Mouse (Mus musculus) left cerebral cortex, postnatal 14 days (tissue): ENCODE results near the gene Nkx2-2. TPM values are rescaled to one million over a fixed set of nuclear protein-coding genes. Genes with fewer than 3 reads are reported as not detected.

ENCODE experiments used
- DNase-seq, 2 experiments: peaks; one replicate each; pipeline ENCODE4 v3.0.0; 2021 to 2022; ENCODE audit warnings: low spot score in 2 of 2, mixed read lengths in 1 of 2
- intact Hi-C: fragments of 180-260 bp; cut with DNase I; formaldehyde crosslinking; loops from one replicate; pipeline ENCODE4 v1.15.1; 2025
- long read RNA-seq, 2 experiments: library from polyadenylated mRNA; stranded (forward); transcript quantifications; one replicate each; pipeline ENCODE4 v2.0.0; 2021
- total RNA-seq, 2 experiments: library from RNA; stranded (reverse); gene quantifications; 2 replicates each; pipeline ENCODE4 v1.2.3; 2021

Nkx2-2 gene
- 10 to 100 TPM in 1 of 2 experiments, 1 to 10 TPM in 1; 9.5 to 11.1 TPM for total RNA-seq
- long read RNA-seq, experiment 1, partial matches to known transcripts: 1 of 4 reads
- long read RNA-seq, experiment 1, other reads (novel, unspliced or antisense): 1 of 4 reads
- long read RNA-seq, experiment 2, partial matches to known transcripts: 0 of 2 reads
- long read RNA-seq, experiment 2, other reads (novel, unspliced or antisense): 1 of 2 reads

DNA sequence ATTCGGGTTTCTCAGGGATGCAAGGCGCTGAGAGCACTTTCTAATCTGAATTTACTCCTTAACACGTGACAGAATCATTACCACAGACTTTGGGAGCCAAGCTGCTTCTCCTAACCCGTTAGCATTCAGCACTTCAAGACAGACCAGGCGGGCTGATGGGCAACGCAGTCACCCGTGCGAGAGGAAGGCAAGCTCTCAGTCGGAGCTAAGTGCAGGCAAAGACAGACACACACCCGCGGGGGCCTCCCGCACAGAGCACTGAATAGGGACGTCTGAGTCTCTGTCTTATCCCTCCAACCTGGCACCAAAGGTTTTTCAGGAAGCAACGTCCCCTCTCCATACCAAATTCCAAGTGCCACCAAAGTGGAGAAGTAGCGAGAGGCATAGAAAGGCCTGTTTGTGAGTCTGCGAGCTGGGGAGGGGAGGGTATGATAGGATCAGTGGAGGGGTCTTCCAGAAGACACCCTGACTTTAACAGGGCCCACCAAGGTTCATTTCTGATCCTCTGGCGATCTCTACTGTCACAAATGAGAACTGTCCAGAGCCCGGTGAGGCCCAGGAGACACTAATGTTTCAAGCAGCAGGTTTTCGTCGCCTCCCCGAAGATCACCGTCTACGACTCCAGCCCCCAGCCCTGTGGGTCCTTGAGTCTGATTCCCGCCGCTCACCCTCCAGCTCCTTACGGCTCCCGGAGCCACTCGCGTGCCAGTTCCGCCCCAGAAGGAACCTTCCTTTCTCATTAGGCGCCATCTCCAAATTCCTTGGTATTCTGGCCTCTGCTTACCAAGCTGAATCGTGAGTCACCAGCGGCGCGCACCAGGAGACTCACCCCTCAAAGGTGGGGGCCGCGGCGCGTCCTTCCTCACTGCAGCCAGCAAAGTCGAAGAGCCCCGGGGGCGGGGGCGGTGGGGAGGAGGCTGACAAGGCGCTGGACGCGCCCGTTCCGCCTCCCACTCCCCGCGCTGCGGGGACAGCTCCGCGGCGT lies at the start of gene Nkx2-2:
Gene Nkx2-2 (minus strand): TSS at position 973 of the 985 bp plus-strand sequence.
- DNase-seq: no peak
- intact Hi-C loops: loop anchor here (5.0 kb wide), 1 partner anchor 106 kb away; the partner anchor contains the start of gene Nkx2-4

DNA sequence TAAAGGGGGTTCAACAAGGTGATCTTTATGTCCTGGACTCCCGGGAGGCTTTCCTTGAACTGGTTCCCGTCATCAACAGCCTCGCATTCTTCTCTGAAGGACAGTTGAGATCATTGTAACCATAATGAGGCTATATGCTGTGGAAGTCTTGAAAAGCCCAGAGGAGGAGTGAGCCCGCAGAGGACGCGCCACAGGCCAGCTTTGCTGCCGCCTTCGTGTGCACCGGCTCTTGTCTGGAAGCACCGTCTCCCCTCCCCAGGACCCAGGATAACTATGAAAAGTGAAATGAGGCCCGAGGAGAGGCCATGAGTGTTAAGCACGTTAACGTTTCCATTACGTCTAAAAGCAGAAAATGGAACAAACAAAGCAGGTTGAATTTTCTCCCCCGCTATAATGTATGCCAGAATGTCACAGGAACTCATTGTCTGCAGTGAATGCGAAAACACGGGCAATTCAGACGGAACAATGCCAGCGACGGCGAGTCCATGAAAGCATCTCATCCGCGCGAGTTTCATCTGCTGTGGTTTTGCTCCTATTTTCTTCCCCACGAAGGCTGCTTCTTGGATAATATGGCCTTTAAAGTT lies 41.8 kb upstream of the Nkx2-2 start:
- intact Hi-C loops: no loop called here
- DNase-seq: no peak

- DNase-seq: no peak
- intact Hi-C loops: no loop called here
Observed at GRCm38 (mm10) chr2:147231175-147231574, 37.1 kb upstream of the Nkx2-2 start.

- DNase-seq: no peak
- intact Hi-C loops: loop anchor here (2.0 kb wide), 1 partner anchor 52 kb away; no protein-coding TSS in a partner anchor
Observed at GRCm38 (mm10) chr2:147205076-147205615, 11.1 kb upstream of the Nkx2-2 start.

DNA sequence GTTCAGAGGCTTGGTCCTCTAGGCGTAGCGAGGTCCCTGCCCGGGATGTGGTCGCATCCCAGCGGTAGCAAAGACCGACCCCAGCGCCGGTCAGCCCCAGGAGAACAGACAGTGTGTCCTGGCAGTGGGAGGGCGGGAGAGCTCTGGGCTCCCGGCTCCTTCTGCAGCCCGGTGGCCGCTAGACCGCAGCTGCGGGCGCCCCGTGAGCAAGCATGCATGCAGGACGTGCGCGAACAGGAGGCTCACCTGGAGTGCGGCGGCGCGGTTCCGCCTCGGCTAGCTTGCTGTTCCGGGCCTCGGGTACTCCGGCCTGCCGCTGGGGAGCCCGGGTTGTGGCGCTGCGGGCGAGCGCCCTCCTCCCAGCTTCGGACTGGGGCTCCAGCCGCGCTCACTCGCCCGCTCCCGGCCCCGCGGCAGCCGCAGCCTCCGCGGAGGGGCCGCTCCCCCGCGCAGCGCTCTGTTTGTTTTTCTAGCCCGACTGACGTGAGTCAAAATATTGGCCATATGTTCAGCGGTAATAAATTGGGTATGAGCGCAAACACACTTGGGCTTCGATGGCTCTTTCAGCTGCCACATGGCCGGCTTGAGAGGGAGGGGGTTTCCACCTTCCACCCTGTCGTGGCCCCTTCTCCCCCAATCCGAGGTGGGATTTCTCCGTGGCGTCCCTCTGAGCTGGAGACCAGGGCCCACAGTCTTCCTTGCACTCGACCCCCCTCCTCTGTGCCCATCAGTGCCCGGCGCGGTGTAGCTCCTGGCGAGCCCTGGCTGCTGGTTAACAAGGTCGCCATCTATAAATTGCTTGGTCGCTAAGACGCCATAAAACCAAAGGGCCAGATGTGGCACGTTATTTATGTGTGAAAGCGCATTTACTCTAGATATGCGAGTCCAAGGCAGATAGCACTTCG lies 920 bp upstream of the Nkx2-2 start:
- intact Hi-C loops: loop anchor here (5.0 kb wide), 2 partner anchors 108 to 112 kb away; partner anchors contain the start of gene Nkx2-4
- DNase-seq: no peak

GRCm38 (mm10) chr2:147192731-147193130 lies 1.3 kb downstream of the Nkx2-2 start:
- intact Hi-C loops: loop anchor here (5.0 kb wide), 1 partner anchor 105 kb away; the partner anchor contains the start of gene Nkx2-4
- DNase-seq: no peak

DNA sequence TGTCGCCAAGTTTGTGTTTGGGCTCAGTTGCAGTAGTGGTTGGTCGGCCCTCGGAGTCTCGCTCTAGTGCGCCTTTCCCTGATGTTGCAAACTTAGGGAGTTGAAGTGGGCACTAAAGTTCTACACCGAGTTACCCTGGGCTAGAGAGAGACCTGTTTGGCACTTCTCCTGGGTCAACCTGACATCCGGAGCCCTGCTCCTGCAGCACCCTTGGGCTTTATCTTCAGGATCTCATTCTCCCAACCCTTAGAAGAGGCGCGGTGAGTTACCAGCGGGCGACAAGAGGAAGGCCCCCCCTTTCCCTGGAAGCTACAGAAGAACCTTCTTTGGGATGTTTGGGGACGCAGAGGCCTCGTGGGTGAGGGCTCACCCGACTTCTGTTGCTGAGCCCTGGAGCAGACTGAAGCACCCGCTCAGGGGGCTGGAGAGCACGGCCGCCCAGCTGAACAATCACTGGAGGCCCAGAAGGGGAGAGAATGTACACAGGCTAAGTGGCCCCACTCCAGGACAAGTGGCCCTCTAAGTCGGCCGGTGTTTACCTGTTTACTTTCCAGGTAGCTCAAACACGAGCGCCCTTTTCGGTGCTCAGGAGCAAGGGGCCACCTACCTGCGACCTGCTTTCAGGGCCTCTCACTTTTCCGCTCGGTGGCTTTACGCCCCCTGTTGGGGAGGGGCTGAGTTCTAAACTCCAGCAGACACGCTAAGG lies 3.6 kb downstream of the Nkx2-2 start:
- DNase-seq: no peak
- intact Hi-C loops: loop anchor here (5.0 kb wide), 1 partner anchor 103 kb away; the partner anchor contains the start of gene Nkx2-4

GRCm38 (mm10) chr2:147189546-147190315 lies 4.3 kb downstream of the Nkx2-2 start:
- intact Hi-C loops: loop anchor here (5.0 to 10.0 kb wide), 3 partner anchors 102 to 845 kb away; partner anchors contain the start of gene Nkx2-4
- no peak for DNase-seq

- DNase-seq: no peak
- intact Hi-C loops: loop anchor here (10.0 kb wide), 2 partner anchors 464 to 846 kb away; no protein-coding TSS in a partner anchor
Observed at GRCm38 (mm10) chr2:147188871-147189545, 5.0 kb downstream of the Nkx2-2 start.

GRCm38 (mm10) chr2:147188074-147188700 lies 5.9 kb downstream of the Nkx2-2 start:
- DNase-seq: peak in 1 of 2 experiments; percentile 6
- intact Hi-C loops: loop anchor here (10.0 kb wide), 2 partner anchors 463 to 847 kb away; no protein-coding TSS in a partner anchor

DNA sequence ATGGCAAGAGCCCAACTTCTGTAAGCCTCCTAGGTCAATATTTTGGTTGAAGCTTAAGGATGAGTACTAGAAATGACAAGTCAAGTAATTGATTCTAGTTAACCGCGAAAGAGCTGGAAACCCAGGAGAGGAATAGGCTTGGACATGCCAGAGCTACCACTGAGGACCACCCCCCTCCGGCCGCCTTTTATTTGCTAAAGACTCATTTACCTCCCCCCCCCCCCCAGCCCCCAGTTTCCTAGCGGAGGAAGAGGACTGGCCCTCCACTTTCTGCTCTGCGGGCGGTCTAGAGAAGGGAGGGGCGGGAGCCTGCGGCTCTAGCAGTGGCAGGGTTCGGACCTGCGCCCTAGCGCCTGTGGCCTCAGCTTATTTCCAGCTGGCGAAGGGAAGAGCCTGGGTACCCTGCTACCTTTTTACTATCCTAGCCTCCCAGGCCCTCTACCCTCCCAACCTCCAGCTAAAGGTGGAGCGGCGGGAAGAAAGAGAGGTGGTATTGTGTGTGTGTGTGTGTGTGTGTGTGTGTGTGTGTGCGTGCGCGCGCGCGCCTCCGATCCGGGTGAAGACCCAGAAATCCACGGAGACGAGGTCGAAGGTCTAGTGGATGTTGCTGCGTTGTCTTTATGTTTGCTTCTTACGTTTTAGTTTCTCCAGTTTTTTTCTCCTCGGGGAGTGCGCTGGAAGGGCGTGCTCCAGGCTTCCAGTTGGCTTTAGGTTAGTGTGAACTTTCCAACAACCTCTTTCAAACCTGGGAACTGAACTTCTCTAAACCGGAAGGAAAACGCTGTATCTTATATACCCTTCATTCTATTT lies 6.8 kb downstream of the Nkx2-2 start:
- no peak for DNase-seq
- intact Hi-C loops: loop anchor here (10.0 kb wide), 2 partner anchors 462 to 848 kb away; no protein-coding TSS in a partner anchor

DNA sequence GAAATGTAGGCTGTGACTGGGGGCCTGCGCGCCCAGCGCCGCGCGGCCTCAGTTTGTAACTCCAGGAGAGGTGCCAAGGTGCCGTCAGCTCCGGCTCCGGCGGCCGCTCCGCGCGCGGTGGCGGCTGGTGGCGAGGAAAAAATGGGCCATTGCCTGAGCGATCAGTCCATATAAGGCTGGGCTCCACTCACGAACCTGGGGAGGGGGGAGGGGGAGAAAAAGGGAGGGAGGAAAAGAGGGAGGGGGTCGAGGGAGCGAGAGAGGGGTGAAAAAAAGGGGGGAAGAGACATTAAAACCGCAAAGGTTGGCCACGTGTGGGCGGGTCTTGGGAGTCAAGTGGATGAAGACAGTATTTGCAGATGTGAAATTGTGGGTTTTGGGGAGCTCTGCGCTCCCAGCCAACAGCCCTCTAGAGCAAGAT lies 7.8 kb downstream of the Nkx2-2 start:
- intact Hi-C loops: loop anchor here (10.0 kb wide), 2 partner anchors 461 to 849 kb away; no protein-coding TSS in a partner anchor
- peak in 1 of 2 experiments; percentile 14 for DNase-seq

DNA sequence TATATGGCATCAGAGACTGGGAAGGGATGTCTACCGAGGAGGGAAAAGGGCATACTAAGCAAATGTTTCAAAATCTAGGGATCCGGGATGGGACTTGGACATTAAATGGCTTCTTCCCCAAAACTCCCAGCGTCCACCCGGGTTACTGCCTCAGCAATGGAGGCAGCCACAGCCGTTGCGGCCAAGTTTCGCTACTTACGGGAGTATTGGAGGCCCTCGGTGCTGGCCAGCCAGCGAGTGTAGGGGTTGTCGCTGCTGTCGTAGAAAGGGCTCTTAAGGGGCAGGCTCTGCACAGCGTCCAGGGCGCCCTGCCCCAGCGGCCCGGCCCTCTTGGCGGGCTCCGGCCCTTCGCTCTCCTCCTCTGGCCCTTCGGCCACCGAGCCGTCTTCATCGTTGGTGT lies 8.5 kb downstream of the Nkx2-2 start:
- intact Hi-C loops: loop anchor here (2.0 to 10.0 kb wide), 3 partner anchors 119 to 849 kb away; no protein-coding TSS in a partner anchor
- DNase-seq: peak in 1 of 2 experiments; percentile 5

- intact Hi-C loops: loop anchor here (2.0 to 10.0 kb wide), 6 partner anchors 102 to 850 kb away; partner anchors contain the start of gene Pax1
- DNase-seq: no peak
Observed at GRCm38 (mm10) chr2:147184071-147184990, 9.7 kb downstream of the Nkx2-2 start.
